Mouse (Mus musculus) limb, embryonic 12.5 days (tissue): ENCODE measurements around the gene Glipr1l3. TPM values are rescaled to one million over a fixed set of nuclear protein-coding genes. Genes with fewer than 3 reads are reported as not detected.
"Not testable (repeated sequence)": the region's sequence is repeated elsewhere in the genome, so short reads cannot be mapped to it uniquely, and the experiment has no call there.

Source experiments
- ATAC-seq: fragments of 200-750 bp; cut with Nextera tagmentation; 2 replicates; pipeline ENCODE4 v1.8.0; 2017; ENCODE audit warnings: low read depth, moderate TSS enrichment; ENCODE audit not compliant: insufficient number of reproducible peaks, insufficient read depth, low FRiP score, low TSS enrichment
- H3K27ac ChIP-seq: fragments of 300-500 bp; sonication (generic); 2 replicates; pipeline ENCODE4 v1.5.1; 2016; ENCODE audit warnings: mild to moderate bottlenecking, moderate library complexity
- H3K27me3 ChIP-seq: fragments of 300-500 bp; sonication (generic); 2 replicates; pipeline ENCODE4 v1.6.1; 2016; ENCODE audit warnings: mild to moderate bottlenecking, moderate library complexity
- H3K36me3 ChIP-seq: fragments of 300-500 bp; sonication (generic); 2 replicates; pipeline ENCODE4 v1.6.1; 2016; ENCODE audit warnings: mild to moderate bottlenecking, moderate library complexity
- H3K4me1 ChIP-seq: fragments of 300-500 bp; sonication (generic); replicated peaks from 2 replicates; pipeline ENCODE4 v1.6.1; 2016
- H3K4me2 ChIP-seq: fragments of 300-500 bp; sonication (generic); 2 replicates; pipeline ENCODE4 v1.6.1; 2016; ENCODE audit warnings: mild to moderate bottlenecking, moderate library complexity
- H3K4me3 ChIP-seq: fragments of 300-500 bp; sonication (generic); replicated peaks from 2 replicates; pipeline ENCODE4 v1.5.1; 2016; ENCODE audit warnings: mild to moderate bottlenecking
- H3K9ac ChIP-seq: fragments of 300-500 bp; sonication (generic); replicated peaks from 2 replicates; pipeline ENCODE4 v1.6.1; 2016; ENCODE audit warnings: mild to moderate bottlenecking, moderate library complexity
- H3K9me3 ChIP-seq: fragments of 300-500 bp; sonication (generic); 2 replicates; pipeline ENCODE4 v1.6.1; 2016; ENCODE audit warnings: mild to moderate bottlenecking, moderate library complexity
- WGBS: fragments of 180-500 bp; shearing (Covaris S2); methylation state at CpG from one replicate; pipeline ENCODE4 v1.1.7; 2016; 5-methylcytosine and 5-hydroxymethylcytosine counted together
- polyA plus RNA-seq: library from polyadenylated mRNA; unstranded; fragments of >200 nt; fragmentation: Nextera tagmentation; extraction: Ambion mirVana; gene quantifications from 2 replicates; pipeline ENCODE4 v1.2.1, GENCODE M21; 2016

The Glipr1l3 gene
- not detected in 2 replicates for polyA plus RNA-seq

- H3K36me3 ChIP-seq, H3K27ac ChIP-seq, H3K4me1 ChIP-seq, H3K27me3 ChIP-seq, H3K9ac ChIP-seq, H3K4me3 ChIP-seq, H3K9me3 ChIP-seq: not testable (repeated sequence)
- ATAC-seq: peak; percentile 74
- H3K4me2 ChIP-seq: peak within 1 kb of the TSS; percentile 31
- 24% methylated on average over 15 of the region's 15 CpGs for WGBS
Observed at GRCm38 (mm10) chr10:112159882-112160560, at the start of gene Glipr1l3. Gene Glipr1l3, minus strand, starts transcription at chr10:112160327.

- no peak overlapping the region for H3K27ac ChIP-seq
- no peak for ATAC-seq
- H3K4me1 ChIP-seq: no peaks in the 10 kb centered on the region
- WGBS: 77% methylated on average over 2 of the region's 2 CpGs
- H3K9ac ChIP-seq: no peak overlapping the region
- no peaks in the 10 kb centered on the region for H3K36me3 ChIP-seq
- H3K27me3 ChIP-seq: no peaks in the 10 kb centered on the region
- H3K9me3 ChIP-seq: no peaks in the 10 kb centered on the region
- H3K4me3 ChIP-seq: no peak overlapping the region
- no peak overlapping the region for H3K4me2 ChIP-seq
Observed at GRCm38 (mm10) chr10:112203463-112203862, 43.3 kb upstream of the Glipr1l3 start.

GRCm38 (mm10) chr10:112193919-112194318, 33.8 kb upstream of the Glipr1l3 start:
- not testable (repeated sequence) for H3K9me3 ChIP-seq, H3K36me3 ChIP-seq, H3K27ac ChIP-seq, ATAC-seq, H3K4me1 ChIP-seq, H3K4me2 ChIP-seq, H3K27me3 ChIP-seq, H3K4me3 ChIP-seq, H3K9ac ChIP-seq
- WGBS: 81% methylated on average over 2 of the region's 2 CpGs

- not testable (repeated sequence) for H3K4me2 ChIP-seq, H3K27ac ChIP-seq, H3K9me3 ChIP-seq, H3K4me1 ChIP-seq, H3K4me3 ChIP-seq, H3K27me3 ChIP-seq, H3K36me3 ChIP-seq, H3K9ac ChIP-seq
- 0 out of 2 replicates have a peak, but pooled peaks have one; percentile 47 for ATAC-seq
- WGBS: 35% methylated on average over 13 of the region's 13 CpGs
Observed at GRCm38 (mm10) chr10:112177027-112177426, 16.9 kb upstream of the Glipr1l3 start.

GRCm38 (mm10) chr10:112163168-112163766, 3.1 kb upstream of the Glipr1l3 start, which contains the start of gene Caps2:
Gene Caps2, plus strand, starts transcription at chr10:112163621.
- Histone ChIP-seq H3K27ac (peak within 1 kb of the TSS; percentile 69), H3K27me3 (no peaks in the 10 kb centered on the region), H3K4me1 (peaks cover 3% of the 10 kb centered on the region; the same call in 1 of the 2 replicates), H3K9ac (no peak within 1 kb of the TSS; the same call in 1 of the 2 replicates), H3K9me3 (no peaks in the 10 kb centered on the region), H3K4me3 (peak within 1 kb of the TSS; percentile 24; the same call in 1 of the 2 replicates), H3K36me3 (no peaks in the 10 kb centered on the region), H3K4me2 (peak within 1 kb of the TSS; percentile 40)
- ATAC-seq: peak; percentile 86
- 26% methylated on average over 4 of the region's 4 CpGs for WGBS

GRCm38 (mm10) chr10:112139834-112140233, 20.3 kb downstream of the Glipr1l3 start:
- Histone ChIP-seq H3K9me3 (no peaks in the 10 kb centered on the region), H3K4me2 (no peak overlapping the region), H3K27ac (no peak overlapping the region), H3K27me3 (no peaks in the 10 kb centered on the region), H3K4me3 (no peak overlapping the region), H3K4me1 (no peaks in the 10 kb centered on the region), H3K9ac (no peak overlapping the region), H3K36me3 (no peaks in the 10 kb centered on the region)
- ATAC-seq: no peak
- 67% methylated on average over 2 of the region's 2 CpGs for WGBS

- Histone ChIP-seq H3K4me2 (peak overlapping the region; percentile 47), H3K4me3 (peak overlapping the region; percentile 30), H3K36me3 (no peaks in the 10 kb centered on the region), H3K27me3 (no peaks in the 10 kb centered on the region), H3K4me1 (no peaks in the 10 kb centered on the region), H3K9me3 (no peaks in the 10 kb centered on the region), H3K9ac (no peak overlapping the region), H3K27ac (no peak overlapping the region)
- 42% methylated on average over 6 of the region's 6 CpGs for WGBS
- ATAC-seq: no peak
Observed at GRCm38 (mm10) chr10:112138871-112139430, 21.2 kb downstream of the Glipr1l3 start.

- Histone ChIP-seq H3K4me3 (peak overlapping the region; percentile 30), H3K27me3 (no peaks in the 10 kb centered on the region), H3K36me3 (no peaks in the 10 kb centered on the region), H3K9ac (no peak overlapping the region), H3K27ac (no peak overlapping the region), H3K4me1 (no peaks in the 10 kb centered on the region), H3K4me2 (peak overlapping the region; percentile 47), H3K9me3 (no peaks in the 10 kb centered on the region)
- 19% methylated on average over 9 of the region's 9 CpGs for WGBS
- ATAC-seq: peak; percentile 75; the same call in 1 of the 2 replicates
Observed at GRCm38 (mm10) chr10:112138050-112138870, 21.9 kb downstream of the Glipr1l3 start.

- ATAC-seq: no peak
- 91% methylated on average over 3 of the region's 3 CpGs for WGBS
- no peak overlapping the region for H3K9ac ChIP-seq
Observed at GRCm38 (mm10) chr10:112132194-112132593, 27.9 kb downstream of the Glipr1l3 start.

GRCm38 (mm10) chr10:112127682-112128230, 32.4 kb downstream of the Glipr1l3 start:
- not testable (repeated sequence) for H3K27ac ChIP-seq, H3K4me1 ChIP-seq, H3K9me3 ChIP-seq, H3K36me3 ChIP-seq, H3K4me2 ChIP-seq, H3K4me3 ChIP-seq, H3K9ac ChIP-seq, H3K27me3 ChIP-seq, ATAC-seq
- 60% methylated on average over 6 of the region's 6 CpGs for WGBS

More at GRCm38 (mm10) chr10:112132194-112132593, 27.9 kb downstream of the Glipr1l3 start:
- H3K36me3 ChIP-seq: no peaks in the 10 kb centered on the region
- no peaks in the 10 kb centered on the region for H3K9me3 ChIP-seq
- no peak overlapping the region for H3K4me3 ChIP-seq
- H3K27ac ChIP-seq: no peak overlapping the region
- H3K4me1 ChIP-seq: no peaks in the 10 kb centered on the region
- H3K4me2 ChIP-seq: no peak overlapping the region
- no peaks in the 10 kb centered on the region for H3K27me3 ChIP-seq
